Mouse (Mus musculus): ENCODE data around the gene Spcs2.

- TF ChIP-seq CTCF (conservative IDR thresholded peaks at IDR 0.05 in 1 of 2, IDR thresholded peaks at IDR 0.05 in 1 of 2; ENCODE audit: low read depth in 2 of 2, low read length in 2 of 2) (no peak), ZC3H11A (IDR thresholded peaks at IDR 0.05; ENCODE audit: low read depth, low read length) (no peak), POLR2A (IDR thresholded peaks at IDR 0.05; ENCODE audit: low read depth, low read length) (no peak)
These were observed 75.3 kb downstream of the Spcs2 start for GRCm38 (mm10) chr7:99787935-99788334.
